Mouse (Mus musculus): ENCODE data around the gene Dph2.

DNA sequence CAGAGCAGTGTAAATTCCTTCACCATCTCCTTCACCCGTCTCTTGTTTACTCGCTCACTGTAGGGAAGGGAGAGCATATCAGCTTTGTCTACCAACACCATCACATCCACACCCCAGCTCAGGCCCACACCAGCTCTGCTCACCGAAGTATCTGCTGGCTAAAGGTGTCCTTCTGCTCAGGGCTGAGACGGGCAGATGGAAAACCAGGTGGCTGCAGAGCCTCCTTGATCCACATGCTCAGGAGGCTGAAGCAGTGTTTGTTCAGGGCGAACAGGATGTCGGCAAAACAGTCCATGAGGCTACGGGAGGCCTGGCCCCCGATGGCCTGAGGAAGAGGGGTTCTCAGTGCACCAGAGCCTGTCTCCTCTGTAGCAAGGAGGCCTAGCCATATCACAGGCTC, 2.8 kb upstream of the Dph2 start:
- TF ChIP-seq CTCF (IDR thresholded peaks at IDR 0.05; ENCODE audit: low read depth, low read length) (no peak), POLR2A (IDR thresholded peaks at IDR 0.05; ENCODE audit: extremely low read depth, insufficient read depth, low read length) (no peak)
